In the genomic region with DNA sequence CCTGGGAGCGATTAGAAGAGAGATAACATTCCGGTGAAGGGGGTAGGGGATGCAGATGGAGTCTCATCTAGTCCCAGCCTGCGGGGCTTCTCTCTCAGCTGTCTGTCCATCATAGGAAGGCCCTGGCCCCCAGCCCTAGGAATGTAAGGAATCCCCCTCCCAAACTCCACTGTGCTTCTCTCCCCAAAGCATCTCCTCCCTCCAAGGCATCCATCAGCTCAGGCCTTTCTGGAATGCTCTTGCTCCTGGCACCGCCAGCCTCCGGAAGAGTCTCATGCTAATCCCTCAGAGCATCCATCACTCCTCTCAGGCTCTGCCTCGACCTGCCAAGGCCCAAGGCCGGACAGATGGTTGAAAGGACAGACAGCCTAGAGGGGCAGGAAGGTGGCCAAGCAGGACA, we compare ENCODE assay signal across 13 mouse cellular contexts.
DNase-seq lines count a peak whose midpoint lies in the region; ATAC-seq lines count a peak whose summit lies in the region.
"Had no signal": no experiment of that assay in that cellular context is flagged by ENCODE, and none has a peak within 500 bp of the region (broad histone marks: within the 10 kb centered on the region; RNA-seq: fewer than 3 reads in every experiment).

No protein-coding gene starts in this region.

- H3K4me2 ChIP-seq in limb, embryonic 13.5 days (replicated peaks): no peak overlapping the region

- ATAC-seq in limb, embryonic 13.5 days (ENCODE audit: low FRiP score, low read depth): peak; percentile 44; the same call in 1 of the 2 replicates

- H3K9me3 ChIP-seq in limb, embryonic 13.5 days: no peaks in the 10 kb centered on the region
- H3K9me3 ChIP-seq: G1E had no signal

- no peak overlapping the region for H3K27ac ChIP-seq in limb, embryonic 13.5 days

- no peak overlapping the region for H3K9ac ChIP-seq in limb, embryonic 13.5 days

- H3K36me3 ChIP-seq in limb, embryonic 13.5 days: no peaks in the 10 kb centered on the region
- H3K36me3 ChIP-seq: G1E had no signal

- peak; percentile 62 to 67 for DNase-seq in cerebellum, postnatal 10 days
- DNase-seq in cerebellum, adult 8-10 months: no peak
- DNase-seq in kidney, postnatal 36 days: peak; percentile 14 to 24
- DNase-seq in kidney, adult 18-20 months: no peak
- peak; percentile 74 for DNase-seq in adrenal gland, postnatal 14 days
- DNase-seq in adipocyte (ENCODE audit: low spot score): no peak
- DNase-seq in frontal cortex, postnatal 14 days (ENCODE audit: low spot score in 2 of 2): no peak
- DNase-seq: cerebellum, adult 9-11 months; kidney, adult 9 months; spleen, adult 18-20 months; thymus, postnatal 36 days had no signal

- H3K4me3 ChIP-seq in limb, embryonic 13.5 days: no peak overlapping the region

- peaks cover 17% of the 10 kb centered on the region; the same call in 1 of the 2 replicates for H3K4me1 ChIP-seq in limb, embryonic 13.5 days

- WGBS in limb, embryonic 13.5 days: 42% methylated on average over 7 of the region's 7 CpGs

- H3K27me3 ChIP-seq in limb, embryonic 13.5 days: no peaks in the 10 kb centered on the region

Comparison
In these comparisons a context has a peak if more than half of its experiments do, and no peak if none do; other contexts are left out.
1. DNase-seq: peak in cerebellum, postnatal 10 days (2 of 2), kidney, postnatal 36 days (2 of 2) and adrenal gland, postnatal 14 days (single experiment); none in cerebellum, adult 8-10 months (single experiment), kidney, adult 18-20 months (single experiment), adipocyte (single experiment) and frontal cortex, postnatal 14 days (0 of 2).